Mouse (Mus musculus) liver, embryonic 12.5 days (tissue): Measurements from ENCODE around the gene Pdzd2. TPM values are rescaled to one million over a fixed set of nuclear protein-coding genes. Genes with fewer than 3 reads are reported as not detected.

Source experiments
- ATAC-seq: fragments of 200-750 bp; cut with Nextera tagmentation; 2 replicates; pipeline ENCODE4 v1.8.0; 2017; ENCODE audit warnings: moderate number of reproducible peaks, mild to moderate bottlenecking, moderate library complexity
- H3K27ac ChIP-seq: fragments of 300-500 bp; sonication (generic); 2 replicates; pipeline ENCODE4 v1.5.1; 2016; ENCODE audit warnings: mild to moderate bottlenecking
- H3K27me3 ChIP-seq: fragments of 300-500 bp; sonication (generic); replicated peaks from 2 replicates; pipeline ENCODE4 v1.6.1; 2016; ENCODE audit warnings: mild to moderate bottlenecking, moderate library complexity
- H3K36me3 ChIP-seq: fragments of 300-500 bp; sonication (generic); 2 replicates; pipeline ENCODE4 v1.6.1; 2016; ENCODE audit warnings: mild to moderate bottlenecking, moderate library complexity
- H3K4me1 ChIP-seq: fragments of 300-500 bp; sonication (generic); 2 replicates; pipeline ENCODE4 v1.6.1; 2016
- H3K4me2 ChIP-seq: fragments of 300-500 bp; sonication (generic); 2 replicates; pipeline ENCODE4 v1.6.1; 2016; ENCODE audit warnings: mild to moderate bottlenecking, moderate library complexity
- H3K4me3 ChIP-seq: fragments of 300-500 bp; sonication (generic); 2 replicates; pipeline ENCODE4 v1.5.1; 2016; ENCODE audit warnings: mild to moderate bottlenecking, moderate library complexity
- H3K9ac ChIP-seq: fragments of 300-500 bp; sonication (generic); 2 replicates; pipeline ENCODE4 v1.6.1; 2016; ENCODE audit warnings: mild to moderate bottlenecking, moderate library complexity
- H3K9me3 ChIP-seq: fragments of 300-500 bp; sonication (generic); replicated peaks from 2 replicates; pipeline ENCODE4 v1.6.1; 2016; ENCODE audit warnings: mild to moderate bottlenecking, moderate library complexity
- WGBS: fragments of 180-500 bp; shearing (Covaris S2); methylation state at CpG from one replicate; pipeline ENCODE4 v1.1.7; 2016; ENCODE audit not compliant: insufficient replicate concordance; 5-methylcytosine and 5-hydroxymethylcytosine counted together
- polyA plus RNA-seq: library from polyadenylated mRNA; unstranded; fragments of >200 nt; fragmentation: Nextera tagmentation; extraction: Ambion mirVana; gene quantifications from 2 replicates; pipeline ENCODE4 v1.2.1, GENCODE M21; 2016

The Pdzd2 gene
- polyA plus RNA-seq, 1 experiment from 2014 or later, result 4.8 TPM

- Histone ChIP-seq H3K4me2 (no peak overlapping the region), H3K27ac (no peak overlapping the region), H3K9ac (no peak overlapping the region), H3K27me3 (no peaks in the 10 kb centered on the region), H3K9me3 (no peaks in the 10 kb centered on the region), H3K4me3 (no peak overlapping the region), H3K4me1 (peaks cover 6% of the 10 kb centered on the region; the same call in 1 of the 2 replicates), H3K36me3 (no peaks in the 10 kb centered on the region)
- 77% methylated on average over 3 of the region's 3 CpGs for WGBS
- ATAC-seq, result no peak
Measured at GRCm38 (mm10) chr15:12480369-12480768, 259.4 kb downstream of the Pdzd2 start.

- Histone ChIP-seq H3K9ac (no peak overlapping the region), H3K4me3 (no peak overlapping the region), H3K4me1 (peaks cover 6% of the 10 kb centered on the region; the same call in 1 of the 2 replicates), H3K9me3 (no peaks in the 10 kb centered on the region), H3K27me3 (no peaks in the 10 kb centered on the region), H3K4me2 (no peak overlapping the region), H3K27ac (no peak overlapping the region), H3K36me3 (no peaks in the 10 kb centered on the region)
- 39% methylated on average over 5 of the region's 5 CpGs for WGBS
- no peak for ATAC-seq
Measured at GRCm38 (mm10) chr15:12479326-12479725, 260.4 kb downstream of the Pdzd2 start.

GRCm38 (mm10) chr15:12473596-12473995 is 266.1 kb downstream of the Pdzd2 start:
- Histone ChIP-seq H3K9me3 (no peaks in the 10 kb centered on the region), H3K4me3 (no peak overlapping the region), H3K4me2 (no peak overlapping the region), H3K36me3 (no peaks in the 10 kb centered on the region), H3K27ac (no peak overlapping the region), H3K27me3 (no peaks in the 10 kb centered on the region), H3K9ac (no peak overlapping the region), H3K4me1 (no peaks in the 10 kb centered on the region)
- 56% methylated on average over 7 of the region's 7 CpGs for WGBS
- no peak for ATAC-seq

GRCm38 (mm10) chr15:12472646-12473045 is 267.1 kb downstream of the Pdzd2 start:
- Histone ChIP-seq H3K4me1 (no peaks in the 10 kb centered on the region), H3K27ac (no peak overlapping the region), H3K4me3 (no peak overlapping the region), H3K4me2 (no peak overlapping the region), H3K9me3 (no peaks in the 10 kb centered on the region), H3K36me3 (no peaks in the 10 kb centered on the region), H3K9ac (no peak overlapping the region), H3K27me3 (no peaks in the 10 kb centered on the region)
- ATAC-seq, result no peak
- WGBS, result 58% methylated on average over 4 of the region's 4 CpGs

- no peak overlapping the region for H3K9ac ChIP-seq
- H3K4me3 ChIP-seq, result no peak overlapping the region
- ATAC-seq, result no peak
- WGBS, result 70% methylated on average over 15 of the region's 15 CpGs
- H3K9me3 ChIP-seq, result no peaks in the 10 kb centered on the region
- no peak overlapping the region for H3K27ac ChIP-seq
- H3K27me3 ChIP-seq, result no peaks in the 10 kb centered on the region
- no peaks in the 10 kb centered on the region for H3K4me1 ChIP-seq
- H3K36me3 ChIP-seq, result no peaks in the 10 kb centered on the region
- H3K4me2 ChIP-seq, result no peak overlapping the region
Measured at GRCm38 (mm10) chr15:12470900-12471838, 268.6 kb downstream of the Pdzd2 start.

- no peak overlapping the region for H3K9ac ChIP-seq
- no peaks in the 10 kb centered on the region for H3K27me3 ChIP-seq
- ATAC-seq, result no peak
- H3K36me3 ChIP-seq, result no peaks in the 10 kb centered on the region
- no peak overlapping the region for H3K27ac ChIP-seq
- H3K4me1 ChIP-seq, result no peaks in the 10 kb centered on the region
- no peaks in the 10 kb centered on the region for H3K9me3 ChIP-seq
- 77% methylated on average over 5 of the region's 5 CpGs for WGBS
- H3K4me2 ChIP-seq, result no peak overlapping the region
- no peak overlapping the region for H3K4me3 ChIP-seq
Measured at GRCm38 (mm10) chr15:12468625-12469024, 271.1 kb downstream of the Pdzd2 start.

- no peak overlapping the region for H3K4me2 ChIP-seq
- H3K4me1 ChIP-seq, result no peaks in the 10 kb centered on the region
- 70% methylated on average over 8 of the region's 8 CpGs for WGBS
- H3K9ac ChIP-seq, result no peak overlapping the region
- H3K27me3 ChIP-seq, result no peaks in the 10 kb centered on the region
- no peak overlapping the region for H3K4me3 ChIP-seq
- no peaks in the 10 kb centered on the region for H3K36me3 ChIP-seq
- H3K9me3 ChIP-seq, result no peaks in the 10 kb centered on the region
- no peak for ATAC-seq
- H3K27ac ChIP-seq, result no peak overlapping the region
Measured at GRCm38 (mm10) chr15:12465748-12466147, 274.0 kb downstream of the Pdzd2 start.

GRCm38 (mm10) chr15:12456808-12457207 is 282.9 kb downstream of the Pdzd2 start:
- Histone ChIP-seq H3K27ac (no peak overlapping the region), H3K4me3 (no peak overlapping the region), H3K27me3 (no peaks in the 10 kb centered on the region), H3K9me3 (no peaks in the 10 kb centered on the region), H3K9ac (no peak overlapping the region), H3K4me1 (no peaks in the 10 kb centered on the region), H3K4me2 (no peak overlapping the region), H3K36me3 (no peaks in the 10 kb centered on the region)
- ATAC-seq, result no peak
- 65% methylated on average over 7 of the region's 7 CpGs for whole genome bisulfite sequencing

- no peaks in the 10 kb centered on the region for H3K9me3 ChIP-seq
- no peak for ATAC-seq
- 90% methylated on average over 2 of the region's 2 CpGs for WGBS
- H3K27me3 ChIP-seq, result no peaks in the 10 kb centered on the region
- no peaks in the 10 kb centered on the region for H3K4me1 ChIP-seq
- H3K9ac ChIP-seq, result no peak overlapping the region
- H3K27ac ChIP-seq, result no peak overlapping the region
- H3K36me3 ChIP-seq, result no peaks in the 10 kb centered on the region
- no peak overlapping the region for H3K4me3 ChIP-seq
- H3K4me2 ChIP-seq, result no peak overlapping the region
Measured at GRCm38 (mm10) chr15:12453343-12453742, 286.4 kb downstream of the Pdzd2 start.

GRCm38 (mm10) chr15:12452141-12452995 is 287.4 kb downstream of the Pdzd2 start:
- no peak for ATAC-seq
- Histone ChIP-seq H3K9ac (no peak overlapping the region), H3K27me3 (no peaks in the 10 kb centered on the region), H3K9me3 (no peaks in the 10 kb centered on the region), H3K4me2 (no peak overlapping the region), H3K4me1 (no peaks in the 10 kb centered on the region), H3K36me3 (no peaks in the 10 kb centered on the region), H3K27ac (no peak overlapping the region), H3K4me3 (no peak overlapping the region)
- WGBS, result 68% methylated on average over 6 of the region's 6 CpGs

GRCm38 (mm10) chr15:12451448-12451847 is 288.3 kb downstream of the Pdzd2 start:
- ATAC-seq, result no peak

GRCm38 (mm10) chr15:12450790-12451189 is 288.9 kb downstream of the Pdzd2 start:
- H3K4me3 ChIP-seq, result no peak overlapping the region
- H3K27ac ChIP-seq, result no peak overlapping the region
- 74% methylated on average over 6 of the region's 6 CpGs for WGBS
- no peaks in the 10 kb centered on the region for H3K4me1 ChIP-seq
- H3K9me3 ChIP-seq, result no peaks in the 10 kb centered on the region
- H3K9ac ChIP-seq, result no peak overlapping the region
- no peak overlapping the region for H3K4me2 ChIP-seq
- no peak for ATAC-seq
- no peaks in the 10 kb centered on the region for H3K27me3 ChIP-seq
- H3K36me3 ChIP-seq, result no peaks in the 10 kb centered on the region

More at GRCm38 (mm10) chr15:12451448-12451847, 288.3 kb downstream of the Pdzd2 start:
- Histone ChIP-seq H3K27ac (no peak overlapping the region), H3K9ac (no peak overlapping the region), H3K27me3 (no peaks in the 10 kb centered on the region), H3K4me3 (no peak overlapping the region), H3K36me3 (no peaks in the 10 kb centered on the region), H3K4me1 (no peaks in the 10 kb centered on the region), H3K4me2 (no peak overlapping the region), H3K9me3 (no peaks in the 10 kb centered on the region)
- WGBS, result 72% methylated on average over 4 of the region's 4 CpGs
